Mouse (Mus musculus) liver, adult 2 months (tissue): ENCODE results near the gene Zfp607a.

Experiments used
- CTCF ChIP-seq: fragments of 200-500 bp; IDR thresholded peaks from 2 replicates; pipeline ENCODE4 v1.5.1; 2011; ENCODE audit warnings: low read depth, low read length, control low read depth
- POLR2A ChIP-seq: fragments of 200-500 bp; IDR thresholded peaks from 2 replicates; pipeline ENCODE4 v1.6.1; 2011; ENCODE audit warnings: low read length, control low read depth; ENCODE audit not compliant: insufficient read depth; ENCODE audit errors: extremely low read depth

DNA sequence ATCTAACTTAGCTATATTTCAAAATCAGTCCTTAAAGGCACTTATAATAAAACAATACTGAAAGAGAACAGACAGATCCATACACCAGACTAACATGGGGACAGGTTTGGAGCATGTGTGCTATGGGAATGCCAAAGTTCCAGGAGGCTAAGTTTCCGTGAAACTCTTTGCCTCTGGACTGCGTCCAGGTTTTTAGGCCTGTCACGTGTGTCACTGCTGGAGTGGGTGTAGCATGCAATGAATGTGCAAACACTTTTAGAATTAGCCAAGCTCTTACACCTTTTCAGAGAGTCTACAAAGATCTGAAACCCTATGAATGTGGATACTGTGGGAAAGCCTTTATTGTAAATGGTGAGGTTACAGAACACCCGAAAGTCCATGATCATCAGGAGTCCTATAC is 24.4 kb downstream of the Zfp607a start:
- TF ChIP-seq CTCF: no peak
- no peak for TF ChIP-seq POLR2A
